Mouse (Mus musculus) hindbrain, embryonic 11.5 days (tissue): ENCODE data around the gene Zfp51. TPM values are rescaled to one million over a fixed set of nuclear protein-coding genes. Genes with fewer than 3 reads are reported as not detected.

ENCODE experiments used
- ATAC-seq: fragments of 200-750 bp; cut with Nextera tagmentation; 2 replicates; pipeline ENCODE4 v1.8.0; 2017; ENCODE audit warnings: mild to moderate bottlenecking, moderate TSS enrichment, moderate library complexity; ENCODE audit not compliant: low FRiP score
- DNase-seq: peaks from one replicate; pipeline ENCODE4 v3.0.0-alpha.2; 2015; ENCODE audit warnings: low spot score
- H3K27ac ChIP-seq: fragments of 300-500 bp; sonication (generic); 2 replicates; pipeline ENCODE4 v1.5.1; 2014; ENCODE audit warnings: mild to moderate bottlenecking, low read depth, low read length
- H3K27me3 ChIP-seq: fragments of 300-500 bp; sonication (generic); 2 replicates; pipeline ENCODE4 v1.6.1; 2014; ENCODE audit warnings: mild to moderate bottlenecking, low read length, moderate library complexity, mixed read lengths; ENCODE audit not compliant: control insufficient read depth, insufficient read depth
- H3K36me3 ChIP-seq: fragments of 300-500 bp; sonication (generic); 2 replicates; pipeline ENCODE4 v1.6.1; 2014; ENCODE audit warnings: mild to moderate bottlenecking, low read length, moderate library complexity, mixed read lengths; ENCODE audit not compliant: control insufficient read depth, insufficient read depth
- H3K4me1 ChIP-seq: fragments of 300-500 bp; sonication (generic); replicated peaks from 2 replicates; pipeline ENCODE4 v1.6.1; 2014; ENCODE audit warnings: low read length, mixed read lengths; ENCODE audit not compliant: control insufficient read depth, insufficient read depth
- H3K4me2 ChIP-seq: fragments of 300-500 bp; sonication (generic); replicated peaks from 2 replicates; pipeline ENCODE4 v1.6.1; 2014; ENCODE audit warnings: mild to moderate bottlenecking, low read depth, low read length
- H3K4me3 ChIP-seq: fragments of 300-500 bp; sonication (generic); 2 replicates; pipeline ENCODE4 v1.5.1; 2014; ENCODE audit warnings: low read depth, low read length
- H3K9ac ChIP-seq: fragments of 300-500 bp; sonication (generic); 2 replicates; pipeline ENCODE4 v1.6.1; 2014; ENCODE audit warnings: low read depth, low read length
- H3K9me3 ChIP-seq: fragments of 300-500 bp; sonication (generic); 2 replicates; pipeline ENCODE4 v1.6.1; 2016; ENCODE audit warnings: low read length; ENCODE audit not compliant: control insufficient read depth
- WGBS: fragments of 180-500 bp; shearing (Covaris S2); extraction: QIAGEN DNeasy Blood & Tissue Kit; methylation state at CpG from one replicate; pipeline ENCODE4 v1.1.7; 2014; 5-methylcytosine and 5-hydroxymethylcytosine counted together
- polyA plus RNA-seq: library from polyadenylated mRNA; unstranded; fragments of >200 nt; fragmentation: Nextera tagmentation; extraction: Ambion mirVana; gene quantifications from 2 replicates; pipeline ENCODE4 v1.2.1, GENCODE M21; 2014

Gene Zfp51
- polyA plus RNA-seq, 1 experiment from 2014 or later, result 16.4 TPM

GRCm38 (mm10) chr17:21504524-21504923, 54.4 kb downstream of the Zfp51 start:
- Histone ChIP-seq H3K4me2 (no peak overlapping the region), H3K9me3 (no peaks in the 10 kb centered on the region), H3K27ac (no peak overlapping the region), H3K4me3 (no peak overlapping the region), H3K9ac (no peak overlapping the region), H3K27me3 (no peaks in the 10 kb centered on the region), H3K36me3 (no peaks in the 10 kb centered on the region), H3K4me1 (no peaks in the 10 kb centered on the region)
- DNase-seq (no peak), ATAC-seq (no peak)
- WGBS, result 90% methylated on average over 1 of the region's 1 CpGs

GRCm38 (mm10) chr17:21506258-21506657, 56.1 kb downstream of the Zfp51 start:
- Histone ChIP-seq H3K9me3 (no peaks in the 10 kb centered on the region), H3K27ac (no peak overlapping the region), H3K36me3 (no peaks in the 10 kb centered on the region), H3K4me2 (no peak overlapping the region), H3K27me3 (no peaks in the 10 kb centered on the region), H3K4me1 (no peaks in the 10 kb centered on the region), H3K9ac (no peak overlapping the region), H3K4me3 (no peak overlapping the region)
- DNase-seq, result no peak
- 97% methylated on average over 3 of the region's 3 CpGs for WGBS
- no peak for ATAC-seq

- no peaks in the 10 kb centered on the region for H3K4me1 ChIP-seq
- H3K27me3 ChIP-seq, result no peaks in the 10 kb centered on the region
- H3K36me3 ChIP-seq, result no peaks in the 10 kb centered on the region
- H3K4me3 ChIP-seq, result no peak overlapping the region
- no peak for DNase-seq
- H3K9ac ChIP-seq, result no peak overlapping the region
- no peak for ATAC-seq
- H3K9me3 ChIP-seq, result no peaks in the 10 kb centered on the region
- H3K27ac ChIP-seq, result no peak overlapping the region
- H3K4me2 ChIP-seq, result no peak overlapping the region
Measured at GRCm38 (mm10) chr17:21509756-21510155, 59.6 kb downstream of the Zfp51 start.

Other genes with a start within 250 kb of the Zfp51 start
- gene Vmn1r234, start 224.3 kb upstream of the Zfp51 start, polyA plus RNA-seq, result not detected in 2 replicates
- gene Vmn1r235, start 194.0 kb upstream of the Zfp51 start, polyA plus RNA-seq, result not detected in 2 replicates
- not detected in 2 replicates for gene Vmn1r236, start 167.4 kb upstream of the Zfp51 start, polyA plus RNA-seq
- gene Vmn1r237, start 138.5 kb upstream of the Zfp51 start, polyA plus RNA-seq, result not detected in 2 replicates
- 3.1 and 4.0 TPM in 2 replicates for gene Zfp677, start 66.6 kb upstream of the Zfp51 start, polyA plus RNA-seq
- 2.9 and 3.8 TPM in 2 replicates for gene Zfp54, start 27.1 kb upstream of the Zfp51 start, polyA plus RNA-seq
- gene Zfp53, start 38.6 kb downstream of the Zfp51 start, polyA plus RNA-seq, result 8.6 and 10.5 TPM in 2 replicates
- gene Zfp52, start 85.2 kb downstream of the Zfp51 start, polyA plus RNA-seq, result 2.1 and 2.9 TPM in 2 replicates
- gene Zfp948, start 116.6 kb downstream of the Zfp51 start, polyA plus RNA-seq, result 19.0 and 21.1 TPM in 2 replicates
- 9.6 and 9.9 TPM in 2 replicates for gene Zfp983, start 200.2 kb downstream of the Zfp51 start, polyA plus RNA-seq
- 13.5 TPM in 2 replicates for gene Gm10226, start 241.5 kb downstream of the Zfp51 start, polyA plus RNA-seq